Mouse (Mus musculus) liver, adult 2 months (tissue): ENCODE results near the gene Intu.

Source experiments
- CTCF ChIP-seq: fragments of 200-500 bp; IDR thresholded peaks from 2 replicates; pipeline ENCODE4 v1.5.1; 2011; ENCODE audit warnings: low read depth, low read length, control low read depth
- POLR2A ChIP-seq: fragments of 200-500 bp; IDR thresholded peaks from 2 replicates; pipeline ENCODE4 v1.6.1; 2011; ENCODE audit warnings: low read length, control low read depth; ENCODE audit not compliant: insufficient read depth; ENCODE audit errors: extremely low read depth

GRCm38 (mm10) chr3:40719022-40719421, 187.9 kb downstream of the Intu start:
- TF ChIP-seq POLR2A (no peak), CTCF (no peak)
